Mouse (Mus musculus) MEL (cell line): Measurements from ENCODE around the gene Cope. TPM values are rescaled to one million over a fixed set of nuclear protein-coding genes. Genes with fewer than 3 reads are reported as not detected.

Experiments used
- DNase-seq: peaks from one replicate; pipeline ENCODE4 v3.0.0; 2011; ENCODE audit warnings: low read depth, low spot score
- H3K27ac ChIP-seq: 2 replicates; pipeline ENCODE4 v1.5.1; 2012; ENCODE audit warnings: low read depth, mild to moderate bottlenecking, control low read depth, low read length, moderate library complexity; ENCODE audit not compliant: control insufficient read depth
- H3K27me3 ChIP-seq, 2 experiments: fragments of 150-350 bp in 1 of 2; sonication (generic) in 1 of 2; 2 replicates each; pipeline ENCODE4 v1.6.1; 2012; ENCODE audit warnings: low read length in 2 of 2, mild to moderate bottlenecking in 2 of 2, improper control_type of control experiment in 1 of 2, moderate library complexity in 1 of 2; ENCODE audit not compliant: insufficient read depth in 2 of 2, control insufficient read depth in 1 of 2
- H3K36me3 ChIP-seq, 2 experiments: 2 replicates each; pipeline ENCODE4 v1.6.1; 2012 to 2014; ENCODE audit warnings: low read length in 2 of 2, improper control_type of control experiment in 1 of 2, inconsistent platforms in 1 of 2, mild to moderate bottlenecking in 1 of 2; ENCODE audit not compliant: insufficient read depth in 2 of 2, control insufficient read depth in 1 of 2
- H3K4me1 ChIP-seq, 2 experiments: fragments of 150-350 bp in 1 of 2; sonication (generic) in 1 of 2; 2 replicates each; pipeline ENCODE4 v1.6.1; 2012; ENCODE audit warnings: low read length in 2 of 2, improper control_type of control experiment in 1 of 2, mild to moderate bottlenecking in 1 of 2; ENCODE audit not compliant: insufficient read depth in 2 of 2, control insufficient read depth in 1 of 2
- H3K4me3 ChIP-seq, 2 experiments: fragments of 150-350 bp in 1 of 2; sonication (generic) in 1 of 2; 2 replicates each; pipeline ENCODE4 v1.5.1; 2012; ENCODE audit warnings: low read depth in 2 of 2, low read length in 2 of 2, mild to moderate bottlenecking in 2 of 2, moderate library complexity in 2 of 2, control low read depth in 1 of 2, improper control_type of control experiment in 1 of 2; ENCODE audit not compliant: control insufficient read depth in 1 of 2, insufficient read depth in 1 of 2
- H3K79me2 ChIP-seq: 2 replicates; pipeline ENCODE4 v1.6.1; 2012; ENCODE audit warnings: mild to moderate bottlenecking, low read length, moderate library complexity; ENCODE audit not compliant: control insufficient read depth, poor library complexity, insufficient read depth
- H3K9ac ChIP-seq: 2 replicates; pipeline ENCODE4 v1.6.1; 2012; ENCODE audit warnings: low read depth, mild to moderate bottlenecking, control low read depth, low read length, moderate library complexity; ENCODE audit not compliant: control insufficient read depth, poor library complexity, severe bottlenecking
- H3K9me3 ChIP-seq: fragments of 150-350 bp; sonication (generic); replicated peaks from 2 replicates; pipeline ENCODE4 v1.6.1; 2012; ENCODE audit warnings: mild to moderate bottlenecking, low read length, improper control_type of control experiment, moderate library complexity; ENCODE audit not compliant: insufficient read depth
- BHLHE40 ChIP-seq: IDR thresholded peaks from 2 replicates; pipeline ENCODE4 v1.6.1; 2012; ENCODE audit warnings: low read depth, mild to moderate bottlenecking, inconsistent platforms, low read length, improper control_type of control experiment, borderline replicate concordance
- CTCF ChIP-seq, 3 experiments: IDR thresholded peaks in 2 of 3; conservative IDR thresholded peaks in 1 of 3; 2 replicates each; pipeline ENCODE4 v1.5.1; 2011 to 2012; ENCODE audit warnings: low read length in 3 of 3, low read depth in 2 of 3, mild to moderate bottlenecking in 2 of 3, improper control_type of control experiment in 1 of 3, inconsistent platforms in 1 of 3, mixed read lengths in 1 of 3, moderate library complexity in 1 of 3; ENCODE audit not compliant: control insufficient read depth in 1 of 3, insufficient read depth in 1 of 3, poor library complexity in 1 of 3, severe bottlenecking in 1 of 3
- E2F4 ChIP-seq: IDR thresholded peaks from 2 replicates; pipeline ENCODE4 v1.6.1; 2011; ENCODE audit warnings: low read depth, low read length, improper control_type of control experiment, borderline replicate concordance
- EP300 ChIP-seq, 2 experiments: IDR thresholded peaks; 2 replicates each; pipeline ENCODE4 v1.6.1; 2011; ENCODE audit warnings: improper control_type of control experiment in 2 of 2, low read length in 2 of 2, low read depth in 1 of 2, mild to moderate bottlenecking in 1 of 2
- ETS1 ChIP-seq: IDR thresholded peaks from 2 replicates; pipeline ENCODE4 v1.6.1; 2012; ENCODE audit warnings: low read depth, mild to moderate bottlenecking, inconsistent platforms, low read length, improper control_type of control experiment, moderate library complexity
- JUND ChIP-seq: IDR thresholded peaks from 2 replicates; pipeline ENCODE4 v1.6.1; 2011; ENCODE audit warnings: low read depth, mild to moderate bottlenecking, improper control_type of control experiment, low read length
- MAFK ChIP-seq: IDR thresholded peaks from 2 replicates; pipeline ENCODE4 v1.6.1; 2011; ENCODE audit warnings: low read depth, mild to moderate bottlenecking, low read length, improper control_type of control experiment, borderline replicate concordance
- MEF2A ChIP-seq: IDR thresholded peaks from 2 replicates; pipeline ENCODE4 v1.6.1; 2014; ENCODE audit warnings: low read depth, mild to moderate bottlenecking, inconsistent platforms, low read length, improper control_type of control experiment; ENCODE audit not compliant: poor library complexity, insufficient replicate concordance, severe bottlenecking; ENCODE audit errors: extremely low read depth
- MYB ChIP-seq: IDR thresholded peaks from 2 replicates; pipeline ENCODE4 v1.6.1; 2011; ENCODE audit warnings: mild to moderate bottlenecking, low read depth, low read length, improper control_type of control experiment
- MYC ChIP-seq: IDR thresholded peaks from 2 replicates; pipeline ENCODE4 v1.6.1; 2011; ENCODE audit warnings: low read depth, mild to moderate bottlenecking, low read length, improper control_type of control experiment, moderate library complexity
- POLR2A ChIP-seq, 2 experiments: IDR thresholded peaks; 2 replicates each; pipeline ENCODE4 v1.6.1; 2011 to 2012; ENCODE audit warnings: low read length in 2 of 2, mild to moderate bottlenecking in 2 of 2, control low read depth in 1 of 2, improper control_type of control experiment in 1 of 2, low read depth in 1 of 2, moderate library complexity in 1 of 2; ENCODE audit not compliant: control insufficient read depth in 1 of 2, insufficient read depth in 1 of 2, poor library complexity in 1 of 2
- RCOR1 ChIP-seq: IDR thresholded peaks from 2 replicates; pipeline ENCODE4 v1.6.1; 2012; ENCODE audit warnings: low read depth, mild to moderate bottlenecking, inconsistent platforms, low read length, improper control_type of control experiment
- SMC3 ChIP-seq: IDR thresholded peaks from 2 replicates; pipeline ENCODE4 v1.6.1; 2011; ENCODE audit warnings: low read depth, low read length, improper control_type of control experiment
- UBTF ChIP-seq: IDR thresholded peaks from 2 replicates; pipeline ENCODE4 v1.6.1; 2012; ENCODE audit warnings: low read depth, mild to moderate bottlenecking, inconsistent platforms, low read length, improper control_type of control experiment, moderate library complexity, borderline replicate concordance; ENCODE audit not compliant: insufficient read depth
- USF1 ChIP-seq: IDR thresholded peaks from 2 replicates; pipeline ENCODE4 v1.6.1; 2014; ENCODE audit warnings: low read depth, mild to moderate bottlenecking, inconsistent platforms, low read length, improper control_type of control experiment, moderate library complexity
- USF2 ChIP-seq, 2 experiments: IDR thresholded peaks; 2 replicates each; pipeline ENCODE4 v1.6.1; 2011 to 2012; ENCODE audit warnings: improper control_type of control experiment in 2 of 2, low read length in 2 of 2, borderline replicate concordance in 1 of 2, inconsistent platforms in 1 of 2, low read depth in 1 of 2, mild to moderate bottlenecking in 1 of 2; ENCODE audit not compliant: insufficient read depth in 1 of 2
- ZKSCAN1 ChIP-seq: IDR thresholded peaks from 2 replicates; pipeline ENCODE4 v1.6.1; 2012; ENCODE audit warnings: low read depth, mild to moderate bottlenecking, inconsistent platforms, low read length, improper control_type of control experiment, moderate library complexity
- polyA plus RNA-seq, 2 experiments: library from polyadenylated mRNA; stranded (reverse) in 1 of 2; unstranded in 1 of 2; fragments of >175 nt in 1 of 2; fragments of >200 nt in 1 of 2; gene quantifications; 2 replicates each; pipeline versions ENCODE4 v1.2.1 to v1.2.4; 2012; ENCODE audit warnings: low replicate concordance in 2 of 2, low read depth in 1 of 2; ENCODE audit not compliant: insufficient read length in 2 of 2, insufficient read depth in 1 of 2, missing spikeins in 1 of 2
- total RNA-seq: library from RNA; depleted of rRNA; stranded (reverse); fragments of 300-350 nt; gene quantifications from 2 replicates; pipeline ENCODE4 v1.2.3, GENCODE M21; 2012

Cope gene
- total and polyA plus RNA-seq, 3 experiments = 132 to 232 TPM; not detected in 1

DNA sequence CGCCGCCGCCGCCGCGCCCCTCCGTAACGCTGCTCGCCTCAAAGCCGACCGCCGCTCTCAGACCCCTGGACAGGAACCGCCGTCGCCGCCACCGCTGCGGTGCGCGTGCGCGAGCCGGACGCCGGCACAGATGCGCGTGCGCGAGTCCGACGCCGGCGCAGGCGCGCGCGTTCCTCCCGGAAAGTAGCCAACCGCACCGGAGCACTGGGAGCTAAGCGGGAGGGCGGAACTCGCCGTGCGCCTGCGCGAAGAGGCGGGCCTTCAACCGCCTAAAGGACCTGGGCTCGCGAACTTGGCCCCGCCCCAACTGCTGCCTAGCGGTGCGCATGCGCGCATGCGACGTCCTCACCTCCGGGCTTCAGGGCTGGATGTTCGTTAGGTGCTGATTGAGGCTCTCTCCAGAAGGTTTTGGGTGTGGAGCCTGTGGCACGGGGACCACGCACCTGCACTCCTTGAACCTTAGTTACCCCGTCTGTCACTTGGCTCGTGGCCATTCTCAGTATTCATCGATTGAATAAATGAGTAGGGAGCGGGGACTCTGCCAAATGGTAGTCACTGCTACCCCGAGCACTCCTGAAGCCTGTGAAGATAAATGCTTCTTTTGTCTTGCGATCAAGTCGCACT is 51.0 kb downstream of the Cope start, which contains the start of gene Upf1 (continued):
- TF ChIP-seq MYC (no peak), RCOR1 (no peak), JUND (no peak), USF1 (0 out of 2 replicates have a peak, but pooled peaks have one; percentile 4), ETS1 (no peak)

DNA sequence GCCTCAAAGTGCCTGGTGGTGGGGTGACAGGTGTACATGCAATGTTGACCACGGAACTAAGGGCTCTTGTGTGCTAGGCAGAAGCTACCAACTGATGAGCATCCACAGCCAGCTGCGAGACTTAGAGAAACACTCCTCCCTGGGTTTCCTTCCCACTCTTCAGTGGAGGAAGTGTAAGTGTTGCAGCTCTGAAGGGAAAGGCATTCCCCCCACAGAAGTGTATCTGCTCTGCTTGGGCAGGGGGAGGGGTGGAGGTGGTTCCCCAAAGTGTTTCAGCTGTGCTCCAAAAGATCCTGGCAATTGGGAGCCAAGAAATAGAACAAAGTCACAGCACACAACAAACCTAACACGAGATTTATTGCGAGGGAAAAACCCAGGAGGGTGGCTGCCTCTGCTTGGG is 51.7 kb downstream of the Cope start:
- H3K36me3 ChIP-seq = peaks cover 5 to 38% of the 10 kb centered on the region in 2 experiments; a peak in 3 of 4 replicates
- peaks cover 41% of the 10 kb centered on the region for H3K79me2 ChIP-seq
- peak overlapping the region; percentile 84 for H3K27ac ChIP-seq
- H3K9ac ChIP-seq = peak overlapping the region; percentile 78
- DNase-seq = peak; percentile 58
- H3K9me3 ChIP-seq = no peaks in the 10 kb centered on the region
- TF ChIP-seq USF2 (IDR thresholded peaks at IDR 0.05; ENCODE audit: borderline replicate concordance in 1 of 2, insufficient read depth in 1 of 2, low read depth in 1 of 2, low read length in 2 of 2) = no peak
- TF ChIP-seq UBTF = no peak
- TF ChIP-seq MYB = no peak
- no peak for TF ChIP-seq POLR2A (IDR thresholded peaks at IDR 0.05; ENCODE audit: control insufficient read depth in 1 of 2, insufficient read depth in 1 of 2, low read depth in 1 of 2, low read length in 2 of 2, poor library complexity in 1 of 2)
- no peak for TF ChIP-seq CTCF (IDR thresholded peaks at IDR 0.05 in 2 of 3, conservative IDR thresholded peaks at IDR 0.05 in 1 of 3; ENCODE audit: control insufficient read depth in 1 of 3, insufficient read depth in 1 of 3, low read depth in 2 of 3, low read length in 3 of 3, poor library complexity in 1 of 3, severe bottlenecking in 1 of 3)
- no peak for TF ChIP-seq ZKSCAN1
- no peak for TF ChIP-seq MEF2A
- TF ChIP-seq E2F4 = no peak
- no peak for TF ChIP-seq MAFK
- no peak for TF ChIP-seq EP300 (IDR thresholded peaks at IDR 0.05; ENCODE audit: low read depth in 1 of 2, low read length in 2 of 2)
- TF ChIP-seq BHLHE40 = no peak
- TF ChIP-seq MYC = no peak
- TF ChIP-seq SMC3 = no peak
- no peaks in the 10 kb centered on the region for H3K27me3 ChIP-seq
- peaks cover 11 to 33% of the 10 kb centered on the region in 2 experiments for H3K4me1 ChIP-seq
- peak overlapping the region; percentile 45 to 58 for H3K4me3 ChIP-seq
